In the genomic region with DNA sequence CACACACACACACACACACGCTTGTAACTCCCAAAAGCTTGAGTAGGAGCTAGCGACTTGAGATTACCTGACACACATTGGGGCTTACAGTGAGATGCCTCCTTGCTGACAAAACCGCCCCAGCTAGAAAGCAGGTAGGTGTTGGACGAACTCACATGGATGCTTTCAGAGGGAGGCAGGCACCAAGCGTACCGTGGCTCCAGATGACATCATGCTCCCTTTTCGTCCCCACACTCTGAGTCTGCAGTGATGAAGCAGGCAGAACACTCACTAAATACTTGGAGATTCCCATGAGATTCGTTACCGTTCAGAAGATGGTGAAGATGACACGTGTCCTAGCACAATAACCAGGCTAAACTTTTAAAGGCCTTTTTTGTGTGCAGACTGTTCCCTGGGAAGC, we compare ENCODE assay signal across 21 mouse cellular contexts.
"Had no signal": no experiment of that assay in that cellular context is flagged by ENCODE, and none has a peak within 500 bp of the region (broad histone marks: within the 10 kb centered on the region; RNA-seq: fewer than 3 reads in every experiment).

No protein-coding gene starts in this region.

- ATAC-seq: hindbrain, embryonic 16.5 days; hindbrain, postnatal 0 days; inflammation-experienced regulatory T-cells, adult 6 months; intestine, embryonic 15.5 days; intestine, embryonic 16.5 days; intestine, postnatal 0 days had no signal

- DNase-seq: heart, postnatal 10 days; heart, postnatal 14 days; heart, postnatal 36 days; heart, postnatal 4 days; kidney, adult 11 months; kidney, adult 18-20 months; kidney, adult 2 months; kidney, adult 8-10 months; kidney, adult 9 months; kidney, postnatal 10 days; kidney, postnatal 14 days; kidney, postnatal 36 days; kidney, postnatal 4 days; layer of hippocampus, adult 9-11 months; layer of hippocampus, postnatal 36 days had no signal
